Mouse (Mus musculus) intestine, postnatal 0 days (tissue): ENCODE measurements at regions not wholly inside any gene's neighbourhood (a gene's known extent, or its start where the extent isn't known, plus 50 kb on each side); places are given as distances from the start of the nearest gene placed in this dataset.

Experiments used
- ATAC-seq: fragments of 200-750 bp; cut with Nextera tagmentation; 2 replicates; pipeline ENCODE4 v1.8.0; 2017; ENCODE audit warnings: mild to moderate bottlenecking, moderate TSS enrichment, moderate library complexity
- H3K27ac ChIP-seq: fragments of 300-500 bp; sonication (generic); 2 replicates; pipeline ENCODE4 v1.5.1; 2014; ENCODE audit warnings: mild to moderate bottlenecking, low read depth, low read length, moderate library complexity
- H3K27me3 ChIP-seq: fragments of 300-500 bp; sonication (generic); replicated peaks from 2 replicates; pipeline ENCODE4 v1.6.1; 2014; ENCODE audit warnings: low read length, mixed read lengths; ENCODE audit not compliant: control insufficient read depth, insufficient read depth
- H3K36me3 ChIP-seq: fragments of 300-500 bp; sonication (generic); 2 replicates; pipeline ENCODE4 v1.6.1; 2014; ENCODE audit warnings: mild to moderate bottlenecking, moderate library complexity; ENCODE audit not compliant: control insufficient read depth, insufficient read depth
- H3K4me1 ChIP-seq: fragments of 300-500 bp; sonication (generic); replicated peaks from 2 replicates; pipeline ENCODE4 v1.6.1; 2014; ENCODE audit warnings: antibody characterized with exemption, low read length, mixed read lengths; ENCODE audit not compliant: control insufficient read depth, insufficient read depth
- H3K4me2 ChIP-seq: fragments of 300-500 bp; sonication (generic); replicated peaks from 2 replicates; pipeline ENCODE4 v1.6.1; 2014; ENCODE audit warnings: low read depth, mild to moderate bottlenecking, moderate library complexity
- H3K4me3 ChIP-seq: fragments of 300-500 bp; sonication (generic); 2 replicates; pipeline ENCODE4 v1.5.1; 2014; ENCODE audit warnings: low read depth, low read length
- H3K9ac ChIP-seq: fragments of 300-500 bp; sonication (generic); 2 replicates; pipeline ENCODE4 v1.6.1; 2014; ENCODE audit warnings: mild to moderate bottlenecking, low read depth, low read length
- H3K9me3 ChIP-seq: fragments of 300-500 bp; sonication (generic); 2 replicates; pipeline ENCODE4 v1.6.1; 2016; ENCODE audit warnings: mixed run types; ENCODE audit not compliant: control insufficient read depth
- CTCF ChIP-seq: sonication (generic); IDR thresholded peaks from 2 replicates; pipeline ENCODE4 v1.5.1; 2016; ENCODE audit warnings: low read depth, mild to moderate bottlenecking, control low read depth, antibody characterized with exemption, moderate library complexity
- WGBS: fragments of 180-500 bp; shearing (Covaris S2); extraction: QIAGEN DNeasy Blood & Tissue Kit; methylation state at CpG from one replicate; pipeline ENCODE4 v1.1.7; 2014; 5-methylcytosine and 5-hydroxymethylcytosine counted together

DNA sequence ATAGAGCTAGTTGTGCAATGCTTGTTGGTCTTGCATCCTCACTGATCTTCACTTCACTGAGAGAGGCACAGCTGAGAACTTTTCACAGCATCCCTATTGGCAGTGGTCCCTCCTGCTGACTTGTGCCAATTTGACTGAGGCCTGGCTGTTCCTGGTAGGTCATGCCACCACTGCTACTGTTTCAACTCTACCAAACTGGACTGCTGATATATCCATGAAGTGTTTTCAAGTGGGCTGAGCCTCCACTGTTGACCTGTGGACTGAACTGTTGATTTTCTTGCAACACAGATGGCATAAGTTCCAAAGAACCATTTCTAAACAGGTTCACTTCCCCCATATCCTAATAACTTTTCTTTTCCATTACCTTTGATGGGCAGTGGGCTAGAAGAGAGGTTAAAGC, 83.3 kb upstream of the Rnf32 start:
- H3K27ac ChIP-seq: no peak overlapping the region
- TF ChIP-seq CTCF: no peak
- no peak overlapping the region for H3K4me2 ChIP-seq
- H3K36me3 ChIP-seq: no peaks in the 10 kb centered on the region
- no peak for ATAC-seq
- no peaks in the 10 kb centered on the region for H3K4me1 ChIP-seq
- no peak overlapping the region for H3K4me3 ChIP-seq
- no peak overlapping the region for H3K9ac ChIP-seq
- H3K9me3 ChIP-seq: no peaks in the 10 kb centered on the region
- no peaks in the 10 kb centered on the region for H3K27me3 ChIP-seq

GRCm38 (mm10) chr5:29107276-29107675, 88.5 kb upstream of the Rnf32 start:
- Histone ChIP-seq H3K9me3 (no peaks in the 10 kb centered on the region), H3K9ac (no peak overlapping the region), H3K27me3 (no peaks in the 10 kb centered on the region), H3K4me1 (no peaks in the 10 kb centered on the region), H3K4me2 (no peak overlapping the region), H3K4me3 (no peak overlapping the region), H3K36me3 (no peaks in the 10 kb centered on the region), H3K27ac (no peak overlapping the region)
- TF ChIP-seq CTCF: no peak
- no peak for ATAC-seq

GRCm38 (mm10) chr5:29083288-29083687, 112.5 kb upstream of the Rnf32 start:
- Histone ChIP-seq H3K27me3 (no peaks in the 10 kb centered on the region), H3K4me3 (no peak overlapping the region), H3K9ac (no peak overlapping the region), H3K27ac (peak overlapping the region; percentile 46; the same call in 1 of the 2 replicates), H3K36me3 (no peaks in the 10 kb centered on the region), H3K9me3 (no peaks in the 10 kb centered on the region), H3K4me2 (no peak overlapping the region), H3K4me1 (no peaks in the 10 kb centered on the region)
- peak; percentile 94 for ATAC-seq
- no peak for TF ChIP-seq CTCF
- WGBS: 53% methylated on average over 1 of the region's 1 CpGs

DNA sequence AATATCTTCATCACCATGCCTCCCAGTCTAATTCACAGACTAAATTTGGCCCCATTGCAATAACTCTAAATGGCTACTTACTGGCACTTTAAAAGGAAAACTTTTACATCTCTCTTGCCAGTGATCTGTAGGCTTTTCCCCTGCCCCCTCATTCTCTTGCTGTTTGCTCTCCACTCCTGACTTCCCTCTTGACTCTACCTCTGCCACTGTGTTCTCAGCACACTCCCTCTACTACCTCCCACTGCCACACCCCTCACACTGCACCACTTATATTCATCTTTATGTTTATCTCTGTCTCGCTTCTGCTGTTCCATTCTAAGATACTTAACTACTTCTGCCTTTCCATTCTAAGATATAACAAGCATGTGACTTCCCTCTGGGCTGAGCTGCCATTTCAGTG, 141.4 kb upstream of the Rnf32 start:
- H3K27me3 ChIP-seq: no peaks in the 10 kb centered on the region
- no peak for TF ChIP-seq CTCF
- ATAC-seq: no peak
- H3K4me1 ChIP-seq: no peaks in the 10 kb centered on the region
- no peak overlapping the region for H3K4me3 ChIP-seq
- no peak overlapping the region for H3K27ac ChIP-seq
- H3K36me3 ChIP-seq: no peaks in the 10 kb centered on the region
- no peak overlapping the region for H3K9ac ChIP-seq
- WGBS: 63% methylated on average over 1 of the region's 1 CpGs
- H3K4me2 ChIP-seq: no peak overlapping the region
- no peaks in the 10 kb centered on the region for H3K9me3 ChIP-seq

GRCm38 (mm10) chr5:29036636-29037035, 159.2 kb upstream of the Rnf32 start:
- Histone ChIP-seq H3K4me2 (peak overlapping the region; percentile 30), H3K9ac (no peak overlapping the region), H3K27ac (no peak overlapping the region), H3K27me3 (no peaks in the 10 kb centered on the region), H3K4me3 (no peak overlapping the region), H3K4me1 (no peaks in the 10 kb centered on the region), H3K9me3 (no peaks in the 10 kb centered on the region), H3K36me3 (no peaks in the 10 kb centered on the region)
- 61% methylated on average over 20 of the region's 20 CpGs for WGBS
- peak; percentile 64 for TF ChIP-seq CTCF
- no peak for ATAC-seq

GRCm38 (mm10) chr5:29033462-29033997, 162.3 kb upstream of the Rnf32 start:
- H3K4me1 ChIP-seq: no peaks in the 10 kb centered on the region
- H3K27ac ChIP-seq: no peak overlapping the region
- no peak for ATAC-seq
- no peak overlapping the region for H3K9ac ChIP-seq
- TF ChIP-seq CTCF: no peak
- no peaks in the 10 kb centered on the region for H3K36me3 ChIP-seq
- H3K9me3 ChIP-seq: no peaks in the 10 kb centered on the region
- no peaks in the 10 kb centered on the region for H3K27me3 ChIP-seq
- 60% methylated on average over 4 of the region's 4 CpGs for WGBS
- no peak overlapping the region for H3K4me3 ChIP-seq
- H3K4me2 ChIP-seq: no peak overlapping the region

GRCm38 (mm10) chr5:29030525-29030924, 165.3 kb upstream of the Rnf32 start:
- Histone ChIP-seq H3K9ac (no peak overlapping the region), H3K27me3 (no peaks in the 10 kb centered on the region), H3K9me3 (no peaks in the 10 kb centered on the region), H3K4me3 (no peak overlapping the region), H3K4me1 (no peaks in the 10 kb centered on the region), H3K27ac (no peak overlapping the region), H3K4me2 (peak overlapping the region; percentile 40), H3K36me3 (no peaks in the 10 kb centered on the region)
- peak; percentile 69 for ATAC-seq
- TF ChIP-seq CTCF: no peak
- WGBS: 17% methylated on average over 5 of the region's 5 CpGs
